Mouse (Mus musculus) liver, embryonic 12.5 days (tissue): ENCODE measurements around the gene Chn2. TPM values are rescaled to one million over a fixed set of nuclear protein-coding genes. Genes with fewer than 3 reads are reported as not detected.

ENCODE experiments used
- ATAC-seq: fragments of 200-750 bp; cut with Nextera tagmentation; 2 replicates; pipeline ENCODE4 v1.8.0; 2017; ENCODE audit warnings: moderate number of reproducible peaks, mild to moderate bottlenecking, moderate library complexity
- H3K27ac ChIP-seq: fragments of 300-500 bp; sonication (generic); 2 replicates; pipeline ENCODE4 v1.5.1; 2016; ENCODE audit warnings: mild to moderate bottlenecking
- H3K27me3 ChIP-seq: fragments of 300-500 bp; sonication (generic); replicated peaks from 2 replicates; pipeline ENCODE4 v1.6.1; 2016; ENCODE audit warnings: mild to moderate bottlenecking, moderate library complexity
- H3K36me3 ChIP-seq: fragments of 300-500 bp; sonication (generic); 2 replicates; pipeline ENCODE4 v1.6.1; 2016; ENCODE audit warnings: mild to moderate bottlenecking, moderate library complexity
- H3K4me1 ChIP-seq: fragments of 300-500 bp; sonication (generic); 2 replicates; pipeline ENCODE4 v1.6.1; 2016
- H3K4me2 ChIP-seq: fragments of 300-500 bp; sonication (generic); 2 replicates; pipeline ENCODE4 v1.6.1; 2016; ENCODE audit warnings: mild to moderate bottlenecking, moderate library complexity
- H3K4me3 ChIP-seq: fragments of 300-500 bp; sonication (generic); 2 replicates; pipeline ENCODE4 v1.5.1; 2016; ENCODE audit warnings: mild to moderate bottlenecking, moderate library complexity
- H3K9ac ChIP-seq: fragments of 300-500 bp; sonication (generic); 2 replicates; pipeline ENCODE4 v1.6.1; 2016; ENCODE audit warnings: mild to moderate bottlenecking, moderate library complexity
- H3K9me3 ChIP-seq: fragments of 300-500 bp; sonication (generic); replicated peaks from 2 replicates; pipeline ENCODE4 v1.6.1; 2016; ENCODE audit warnings: mild to moderate bottlenecking, moderate library complexity
- WGBS: fragments of 180-500 bp; shearing (Covaris S2); methylation state at CpG from one replicate; pipeline ENCODE4 v1.1.7; 2016; ENCODE audit not compliant: insufficient replicate concordance; 5-methylcytosine and 5-hydroxymethylcytosine counted together
- polyA plus RNA-seq: library from polyadenylated mRNA; unstranded; fragments of >200 nt; fragmentation: Nextera tagmentation; extraction: Ambion mirVana; gene quantifications from 2 replicates; pipeline ENCODE4 v1.2.1, GENCODE M21; 2016

Chn2 gene
- polyA plus RNA-seq, 1 experiment from 2014 or later, result 4.9 TPM

- no peak overlapping the region for H3K4me2 ChIP-seq
- no peaks in the 10 kb centered on the region for H3K36me3 ChIP-seq
- peaks cover 3% of the 10 kb centered on the region; the same call in 1 of the 2 replicates for H3K4me1 ChIP-seq
- no peaks in the 10 kb centered on the region for H3K27me3 ChIP-seq
- H3K27ac ChIP-seq, result no peak overlapping the region
- H3K9ac ChIP-seq, result no peak overlapping the region
- WGBS, result 52% methylated on average over 6 of the region's 6 CpGs
- H3K4me3 ChIP-seq, result no peak overlapping the region
- no peak for ATAC-seq
- H3K9me3 ChIP-seq, result no peaks in the 10 kb centered on the region
Measured at GRCm38 (mm10) chr6:54148844-54149526, 109.6 kb downstream of the Chn2 start.

- no peak for ATAC-seq
- Histone ChIP-seq H3K4me3 (no peak overlapping the region), H3K27ac (no peak overlapping the region), H3K27me3 (no peaks in the 10 kb centered on the region), H3K36me3 (no peaks in the 10 kb centered on the region), H3K9me3 (no peaks in the 10 kb centered on the region), H3K4me1 (peaks cover 3% of the 10 kb centered on the region; the same call in 1 of the 2 replicates), H3K4me2 (no peak overlapping the region), H3K9ac (no peak overlapping the region)
- 53% methylated on average over 5 of the region's 5 CpGs for WGBS
Measured at GRCm38 (mm10) chr6:54150821-54151220, 111.5 kb downstream of the Chn2 start.

- ATAC-seq, result no peak
- peaks cover 3% of the 10 kb centered on the region; the same call in 1 of the 2 replicates for H3K4me1 ChIP-seq
- WGBS, result 51% methylated on average over 7 of the region's 7 CpGs
- H3K27ac ChIP-seq, result no peak overlapping the region
- no peaks in the 10 kb centered on the region for H3K27me3 ChIP-seq
- H3K36me3 ChIP-seq, result no peaks in the 10 kb centered on the region
- no peaks in the 10 kb centered on the region for H3K9me3 ChIP-seq
- H3K4me3 ChIP-seq, result no peak overlapping the region
- H3K4me2 ChIP-seq, result no peak overlapping the region
- H3K9ac ChIP-seq, result no peak overlapping the region
Measured at GRCm38 (mm10) chr6:54151443-54152241, 112.3 kb downstream of the Chn2 start.

GRCm38 (mm10) chr6:54157097-54157496 is 117.7 kb downstream of the Chn2 start:
- 74% methylated on average over 2 of the region's 2 CpGs for WGBS
- Histone ChIP-seq H3K4me3 (no peak overlapping the region), H3K9me3 (no peaks in the 10 kb centered on the region), H3K27ac (no peak overlapping the region), H3K4me1 (peaks cover 19% of the 10 kb centered on the region), H3K4me2 (no peak overlapping the region), H3K27me3 (no peaks in the 10 kb centered on the region), H3K9ac (no peak overlapping the region), H3K36me3 (no peaks in the 10 kb centered on the region)
- no peak for ATAC-seq

GRCm38 (mm10) chr6:54158317-54158716 is 119.0 kb downstream of the Chn2 start:
- no peaks in the 10 kb centered on the region for H3K36me3 ChIP-seq
- no peak overlapping the region for H3K4me3 ChIP-seq
- no peaks in the 10 kb centered on the region for H3K9me3 ChIP-seq
- H3K4me1 ChIP-seq, result peaks cover 31% of the 10 kb centered on the region
- no peak for ATAC-seq
- H3K27ac ChIP-seq, result no peak overlapping the region
- no peak overlapping the region for H3K9ac ChIP-seq
- 0 out of 2 replicates have a peak overlapping the region, but pooled peaks have one; percentile 16 for H3K4me2 ChIP-seq
- H3K27me3 ChIP-seq, result no peaks in the 10 kb centered on the region
- WGBS, result 5% methylated on average over 3 of the region's 3 CpGs

- Histone ChIP-seq H3K27me3 (no peaks in the 10 kb centered on the region), H3K4me2 (no peak overlapping the region), H3K4me3 (no peak overlapping the region), H3K4me1 (peaks cover 43% of the 10 kb centered on the region), H3K36me3 (no peaks in the 10 kb centered on the region), H3K27ac (no peak overlapping the region), H3K9ac (no peak overlapping the region), H3K9me3 (no peaks in the 10 kb centered on the region)
- WGBS, result 63% methylated on average over 3 of the region's 3 CpGs
- no peak for ATAC-seq
Measured at GRCm38 (mm10) chr6:54160677-54161076, 121.3 kb downstream of the Chn2 start.

- ATAC-seq, result no peak
- no peak overlapping the region for H3K27ac ChIP-seq
- no peak overlapping the region for H3K4me2 ChIP-seq
- H3K4me1 ChIP-seq, result peaks cover 43% of the 10 kb centered on the region
- H3K9ac ChIP-seq, result no peak overlapping the region
- H3K9me3 ChIP-seq, result no peaks in the 10 kb centered on the region
- 59% methylated on average over 3 of the region's 3 CpGs for WGBS
- H3K36me3 ChIP-seq, result no peaks in the 10 kb centered on the region
- no peaks in the 10 kb centered on the region for H3K27me3 ChIP-seq
- H3K4me3 ChIP-seq, result no peak overlapping the region
Measured at GRCm38 (mm10) chr6:54161246-54161645, 121.9 kb downstream of the Chn2 start.

- no peak for ATAC-seq
- Histone ChIP-seq H3K9ac (no peak overlapping the region), H3K9me3 (no peaks in the 10 kb centered on the region), H3K4me1 (peaks cover 41% of the 10 kb centered on the region), H3K27me3 (no peaks in the 10 kb centered on the region), H3K36me3 (no peaks in the 10 kb centered on the region), H3K4me2 (no peak overlapping the region), H3K27ac (0 out of 2 replicates have a peak overlapping the region, but pooled peaks have one; percentile 10), H3K4me3 (no peak overlapping the region)
- WGBS, result 56% methylated on average over 5 of the region's 5 CpGs
Measured at GRCm38 (mm10) chr6:54162321-54162720, 123.0 kb downstream of the Chn2 start.

- no peaks in the 10 kb centered on the region for H3K36me3 ChIP-seq
- ATAC-seq, result no peak
- no peak overlapping the region for H3K27ac ChIP-seq
Measured at GRCm38 (mm10) chr6:54162786-54163185, 123.4 kb downstream of the Chn2 start.

GRCm38 (mm10) chr6:54163702-54164101 is 124.3 kb downstream of the Chn2 start:
- H3K4me2 ChIP-seq, result peak overlapping the region; percentile 10; the same call in 1 of the 2 replicates
- peak; percentile 62; the same call in 1 of the 2 replicates for ATAC-seq
- H3K4me1 ChIP-seq, result peaks cover 29% of the 10 kb centered on the region

More at GRCm38 (mm10) chr6:54162786-54163185, 123.4 kb downstream of the Chn2 start:
- Histone ChIP-seq H3K4me2 (no peak overlapping the region), H3K4me3 (no peak overlapping the region), H3K9ac (no peak overlapping the region), H3K27me3 (no peaks in the 10 kb centered on the region), H3K4me1 (peaks cover 36% of the 10 kb centered on the region), H3K9me3 (no peaks in the 10 kb centered on the region)
- WGBS, result 31% methylated on average over 9 of the region's 9 CpGs

DNA sequence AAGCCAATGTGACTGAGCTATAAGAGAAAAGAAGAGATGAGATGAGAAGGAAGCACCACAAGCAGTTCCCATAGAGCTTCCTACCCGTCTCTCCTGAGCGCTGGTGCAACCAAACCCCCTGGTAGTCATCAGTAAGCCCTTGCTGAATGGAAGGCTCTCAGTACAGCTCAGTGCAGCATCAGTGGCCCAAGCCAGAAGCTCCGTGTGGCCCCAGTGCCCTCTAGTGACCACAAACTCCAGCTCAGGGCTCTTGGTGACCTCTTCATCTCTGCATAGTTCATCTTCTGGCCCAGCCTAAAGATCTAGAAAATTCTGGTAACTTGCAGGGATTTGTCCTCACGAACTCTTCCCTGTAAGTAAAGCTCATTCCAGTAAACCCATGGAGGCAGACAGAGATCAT is 125.4 kb downstream of the Chn2 start:
- no peak for ATAC-seq
- H3K27me3 ChIP-seq, result no peaks in the 10 kb centered on the region
- no peak overlapping the region for H3K9ac ChIP-seq
- peaks cover 27% of the 10 kb centered on the region for H3K4me1 ChIP-seq
- no peak overlapping the region for H3K4me2 ChIP-seq
- 35% methylated on average over 4 of the region's 4 CpGs for WGBS
- no peak overlapping the region for H3K4me3 ChIP-seq
- H3K9me3 ChIP-seq, result no peaks in the 10 kb centered on the region
- H3K27ac ChIP-seq, result no peak overlapping the region
- H3K36me3 ChIP-seq, result no peaks in the 10 kb centered on the region

More at GRCm38 (mm10) chr6:54163702-54164101, 124.3 kb downstream of the Chn2 start:
- no peaks in the 10 kb centered on the region for H3K9me3 ChIP-seq
- H3K27ac ChIP-seq, result 0 out of 2 replicates have a peak overlapping the region, but pooled peaks have one; percentile 13
- no peak overlapping the region for H3K4me3 ChIP-seq
- H3K36me3 ChIP-seq, result no peaks in the 10 kb centered on the region
- H3K27me3 ChIP-seq, result no peaks in the 10 kb centered on the region
- no peak overlapping the region for H3K9ac ChIP-seq

DNA sequence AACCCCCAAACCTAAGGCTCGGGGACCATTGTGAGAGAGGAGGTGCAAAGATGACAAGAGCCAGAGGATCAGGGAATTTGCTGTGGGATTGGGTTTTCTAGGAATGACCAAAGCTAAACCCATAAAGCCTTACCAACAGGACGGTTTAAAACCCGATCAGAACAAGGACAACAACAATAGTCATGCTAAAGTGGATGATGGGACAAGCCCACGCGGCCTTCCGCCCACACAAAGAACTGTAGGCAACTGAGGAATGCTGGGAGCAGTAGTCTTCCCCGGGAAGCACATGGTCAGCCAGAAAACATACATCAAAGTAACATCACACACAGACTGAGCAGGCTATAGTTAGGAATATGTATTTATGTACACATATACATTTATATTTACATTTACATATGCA is 125.9 kb downstream of the Chn2 start:
- 72% methylated on average over 7 of the region's 7 CpGs for WGBS
- H3K9ac ChIP-seq, result no peak overlapping the region
- no peaks in the 10 kb centered on the region for H3K27me3 ChIP-seq
- peaks cover 27% of the 10 kb centered on the region for H3K4me1 ChIP-seq
- no peak for ATAC-seq
- no peaks in the 10 kb centered on the region for H3K9me3 ChIP-seq
- H3K27ac ChIP-seq, result no peak overlapping the region
- no peaks in the 10 kb centered on the region for H3K36me3 ChIP-seq
- no peak overlapping the region for H3K4me3 ChIP-seq
- H3K4me2 ChIP-seq, result no peak overlapping the region
